Mouse (Mus musculus) megakaryocyte, embryonic 14.5 days (primary cell): ENCODE measurements at regions not wholly inside any gene's neighbourhood (a gene's known extent, or its start where the extent isn't known, plus 50 kb on each side); places are given as distances from the start of the nearest gene placed in this dataset.

Source experiments
- FLI1 ChIP-seq: IDR thresholded peaks from 2 replicates; pipeline ENCODE4 v1.6.1; 2012; ENCODE audit warnings: low read length, inconsistent platforms, mixed read lengths
- GATA1 ChIP-seq: IDR thresholded peaks from 3 replicates; pipeline ENCODE4 v1.6.1; 2012; ENCODE audit warnings: mixed read lengths, low read length, inconsistent platforms, borderline replicate concordance

GRCm38 (mm10) chr8:103551916-103552535 lies 549.4 kb upstream of the Cdh5 start:
- TF ChIP-seq FLI1, result no peak
- TF ChIP-seq GATA1, result no peak
